Mouse (Mus musculus) heart, postnatal 0 days (tissue): ENCODE measurements at regions not wholly inside any gene's neighbourhood (a gene's known extent, or its start where the extent isn't known, plus 50 kb on each side); places are given as distances from the start of the nearest gene placed in this dataset.

ENCODE experiments used
- CTCF ChIP-seq: IDR thresholded peaks from 2 replicates; pipeline ENCODE4 v1.5.1; 2016; ENCODE audit warnings: antibody characterized with exemption, control low read depth, low read depth
- EP300 ChIP-seq: IDR thresholded peaks from 2 replicates; pipeline ENCODE4 v1.6.1; 2016; ENCODE audit warnings: antibody characterized with exemption, low read depth

- TF ChIP-seq CTCF (no peak), EP300 (no peak; the same call in 1 of the 2 replicates)
These were observed 222.2 kb downstream of the Parm1 start for GRCm38 (mm10) chr5:91739433-91740158.
